Mouse (Mus musculus): Measurements from ENCODE around the gene Usp4.

DNA sequence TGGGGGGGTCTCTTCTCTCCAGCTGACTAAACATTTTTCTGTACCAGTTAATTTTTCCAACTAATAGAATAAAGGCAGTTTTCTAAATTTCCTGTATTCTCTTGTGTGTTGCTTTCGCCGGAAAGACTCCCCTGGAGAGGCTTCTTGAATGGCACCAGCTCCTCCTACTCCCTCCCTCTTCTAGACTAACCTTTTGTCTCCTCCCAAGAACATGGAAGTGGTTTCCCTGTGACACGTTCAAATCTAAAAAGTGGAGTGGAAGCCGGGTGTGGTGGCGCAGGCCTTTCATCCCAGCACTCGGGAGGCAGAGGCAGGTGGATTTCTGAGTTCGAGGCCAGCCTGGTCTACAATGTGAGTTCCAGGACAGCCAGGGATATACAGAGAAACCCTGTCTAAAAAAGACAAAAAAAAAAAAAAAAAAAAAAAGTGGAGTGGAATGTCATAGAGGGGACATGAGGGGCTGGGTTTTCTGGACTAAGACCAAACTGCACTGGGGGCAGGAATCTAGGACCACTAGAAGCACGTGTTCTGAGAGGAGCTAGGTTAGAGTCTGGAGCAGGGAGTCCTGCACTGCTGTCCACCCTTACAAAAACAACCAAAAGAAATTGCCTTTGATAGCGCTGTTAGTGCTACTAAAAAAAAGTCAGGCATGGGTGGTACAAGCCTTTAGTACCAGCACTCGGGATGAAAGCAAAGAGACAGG lies 9.7 kb upstream of the Usp4 start:
- no peak for TF ChIP-seq NELFE (IDR thresholded peaks at IDR 0.05; ENCODE audit: low read depth, low read length)
- TF ChIP-seq CTCF (IDR thresholded peaks at IDR 0.05 in 2 of 3, conservative IDR thresholded peaks at IDR 0.05 in 1 of 3; ENCODE audit: control insufficient read depth in 1 of 3, insufficient read depth in 1 of 3, low read depth in 2 of 3, low read length in 3 of 3, poor library complexity in 1 of 3, severe bottlenecking in 1 of 3), result no peak
